Mouse (Mus musculus) skeletal muscle tissue, postnatal 0 days (tissue): Measurements from ENCODE around the gene Selenon. TPM values are rescaled to one million over a fixed set of nuclear protein-coding genes. Genes with fewer than 3 reads are reported as not detected.

Source experiments
- microRNA-seq, 2 experiments: library from miRNA; unstranded; fragments of <30 nt; microRNA quantifications; one replicate each; pipeline ENCODE4; 2016
- polyA plus RNA-seq: library from polyadenylated mRNA; unstranded; fragments of >200 nt; fragmentation: Nextera tagmentation; extraction: Ambion mirVana; gene quantifications from 2 replicates; pipeline ENCODE4 v1.2.1, GENCODE M21; 2015

Selenon gene
- 11.1 and 15.5 TPM in 2 replicates for polyA plus RNA-seq

GRCm38 (mm10) chr4:134551494-134552316 is at the start of gene Selenon:
TSS of gene Selenon (minus strand) at chr4:134552166.

GRCm38 (mm10) chr4:134534932-134535786 is 16.8 kb downstream of the Selenon start, which contains the start of gene Mtfr1l:
TSS of gene Mtfr1l (minus strand) at chr4:134535387.

DNA sequence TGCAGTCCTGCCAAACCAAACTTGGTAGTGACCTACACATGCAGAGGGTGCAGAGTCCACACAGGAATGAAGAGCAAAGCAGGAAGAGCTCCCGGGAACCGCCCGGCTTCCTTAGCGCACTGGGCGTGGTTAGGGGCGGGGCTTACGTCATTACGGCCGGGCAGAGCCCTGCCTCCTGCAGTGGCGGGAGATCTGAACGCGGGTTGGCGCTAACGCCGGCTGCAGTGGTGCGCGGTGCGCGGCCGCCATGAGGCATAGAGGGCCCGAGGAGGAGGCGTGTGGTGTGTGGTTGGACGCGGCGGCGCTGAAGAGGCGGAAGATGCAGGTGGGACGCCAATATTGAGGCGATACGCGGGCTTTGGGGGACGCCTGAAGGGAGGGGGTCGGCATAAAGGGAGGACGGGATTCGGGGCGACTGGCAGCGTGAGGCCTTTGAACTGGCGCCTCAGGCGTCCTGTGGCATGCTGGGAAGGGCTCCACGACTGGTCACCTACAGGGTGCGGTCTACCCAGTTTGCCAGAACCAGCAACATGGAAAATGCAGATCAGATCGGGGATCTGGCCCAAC is 41.0 kb downstream of the Selenon start, which contains the start of gene Aunip:
Gene Aunip (plus strand): TSS at position 155 of the 567 bp plus-strand sequence.

DNA sequence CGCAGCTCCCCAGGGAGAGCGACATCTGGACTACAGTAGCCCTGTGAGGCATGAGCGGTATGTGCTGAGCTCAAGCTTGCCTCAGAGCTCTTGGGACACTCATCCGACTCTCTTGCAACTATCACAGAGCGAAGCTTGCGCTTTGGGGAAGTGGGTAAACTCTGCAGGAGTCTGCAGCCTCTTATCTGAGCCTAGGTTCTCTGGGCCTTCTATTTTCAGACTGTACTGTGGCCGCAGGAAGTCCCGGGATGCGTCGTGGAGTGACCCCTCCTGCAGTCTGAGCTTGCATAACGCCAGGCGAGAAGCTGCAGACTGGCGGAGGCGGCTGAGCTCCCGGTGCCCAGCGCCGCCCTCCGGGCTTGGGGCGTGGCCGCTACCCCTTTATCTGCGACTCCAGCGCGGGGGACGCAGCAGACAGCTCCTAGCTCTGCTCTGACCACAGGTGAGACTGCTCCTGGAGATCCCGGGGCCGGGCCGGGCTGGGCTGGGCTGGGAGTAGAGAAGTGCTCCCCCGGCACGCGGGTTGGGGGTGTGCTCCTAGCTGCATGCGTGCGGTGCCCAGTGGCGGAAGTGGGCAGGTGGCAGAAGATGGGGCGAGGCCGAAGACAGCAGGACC is 55.3 kb downstream of the Selenon start, which contains the start of gene Paqr7:
Gene Paqr7 (plus strand): TSS at position 103 of the 616 bp plus-strand sequence.

Small RNA genes lying within 50 kb of the gene (microRNA-seq; reads per million reads assigned to microRNA genes)
- 0 reads per million in 2 experiments for gene Mir6403

Other genes starting within 250 kb of the Selenon start
- gene Trim63, start 237.0 kb downstream of the Selenon start, polyA plus RNA-seq = 53.6 and 64.2 TPM in 2 replicates
- 0.33 and 0.44 TPM in 2 replicates for gene Slc30a2, start 209.0 kb downstream of the Selenon start, polyA plus RNA-seq
- 2.6 and 2.7 TPM in 2 replicates for gene Extl1, start 168.3 kb downstream of the Selenon start, polyA plus RNA-seq
- 4.2 and 5.4 TPM in 2 replicates for gene Pafah2, start 155.8 kb downstream of the Selenon start, polyA plus RNA-seq
- 236 and 280 TPM in 2 replicates for gene Stmn1, start 83.8 kb downstream of the Selenon start, polyA plus RNA-seq
- 4.5 and 5.3 TPM in 2 replicates for gene Paqr7, start 55.5 kb downstream of the Selenon start, polyA plus RNA-seq
- gene Aunip, start 41.2 kb downstream of the Selenon start, polyA plus RNA-seq = 1.0 and 1.9 TPM in 2 replicates
- gene Mtfr1l, start 16.8 kb downstream of the Selenon start, polyA plus RNA-seq = 155 and 156 TPM in 2 replicates
- gene Man1c1, start 152.1 kb upstream of the Selenon start, polyA plus RNA-seq = 3.2 and 3.6 TPM in 2 replicates
- gene Ldlrap1, start 215.9 kb upstream of the Selenon start, polyA plus RNA-seq = 10.1 and 13.5 TPM in 2 replicates